Mouse (Mus musculus) lung, postnatal 0 days (tissue): ENCODE data around the gene Gm49321. TPM values are rescaled to one million over a fixed set of nuclear protein-coding genes. Genes with fewer than 3 reads are reported as not detected.

Experiments
- ATAC-seq: fragments of 200-750 bp; cut with Nextera tagmentation; 2 replicates; pipeline ENCODE4 v1.8.0; 2017; ENCODE audit warnings: moderate library complexity
- DNase-seq: peaks from one replicate; pipeline ENCODE4 v3.0.0-alpha.2; 2016; ENCODE audit warnings: low spot score
- H3K27ac ChIP-seq: fragments of 300-500 bp; sonication (generic); 2 replicates; pipeline ENCODE4 v1.5.1; 2014; ENCODE audit warnings: antibody characterized with exemption, mild to moderate bottlenecking, low read length, mixed read lengths
- H3K27me3 ChIP-seq: fragments of 300-500 bp; sonication (generic); replicated peaks from 2 replicates; pipeline ENCODE4 v1.6.1; 2014; ENCODE audit warnings: low read length, mixed read lengths; ENCODE audit not compliant: insufficient read depth
- H3K36me3 ChIP-seq: fragments of 300-500 bp; sonication (generic); 2 replicates; pipeline ENCODE4 v1.6.1; 2014; ENCODE audit warnings: low read length, mixed read lengths; ENCODE audit not compliant: insufficient read depth
- H3K4me1 ChIP-seq: fragments of 300-500 bp; sonication (generic); 2 replicates; pipeline ENCODE4 v1.6.1; 2014; ENCODE audit warnings: antibody characterized with exemption, low read depth, low read length, mixed read lengths; ENCODE audit not compliant: insufficient read depth
- H3K4me2 ChIP-seq: fragments of 300-500 bp; sonication (generic); replicated peaks from 2 replicates; pipeline ENCODE4 v1.6.1; 2014; ENCODE audit warnings: low read depth, mild to moderate bottlenecking, low read length, moderate library complexity, mixed read lengths
- H3K4me3 ChIP-seq: fragments of 300-500 bp; sonication (generic); 2 replicates; pipeline ENCODE4 v1.5.1; 2014; ENCODE audit warnings: low read depth, low read length
- H3K9ac ChIP-seq: fragments of 300-500 bp; sonication (generic); replicated peaks from 2 replicates; pipeline ENCODE4 v1.6.1; 2014; ENCODE audit warnings: low read depth, mild to moderate bottlenecking
- H3K9me3 ChIP-seq: fragments of 300-500 bp; sonication (generic); 2 replicates; pipeline ENCODE4 v1.6.1; 2016; ENCODE audit warnings: low read length, mixed read lengths
- CTCF ChIP-seq: IDR thresholded peaks from 2 replicates; pipeline ENCODE4 v1.5.1; 2016; ENCODE audit warnings: antibody characterized with exemption, mild to moderate bottlenecking
- EP300 ChIP-seq: IDR thresholded peaks from 2 replicates; pipeline ENCODE4 v1.6.1; 2016; ENCODE audit warnings: antibody characterized with exemption, mild to moderate bottlenecking, control low read depth
- WGBS: fragments of 180-500 bp; shearing (Covaris S2); extraction: QIAGEN DNeasy Blood & Tissue Kit; methylation state at CpG from one replicate; pipeline ENCODE4 v1.1.7; 2014; 5-methylcytosine and 5-hydroxymethylcytosine counted together
- polyA plus RNA-seq: library from polyadenylated mRNA; unstranded; fragments of >200 nt; fragmentation: Nextera tagmentation; extraction: Ambion mirVana; gene quantifications from 2 replicates; pipeline ENCODE4 v1.2.1, GENCODE M21; 2015

Gm49321 gene
- polyA plus RNA-seq, 1 experiment from 2014 or later, result 4.3 TPM

- no peak for ATAC-seq
- peaks cover 23% of the 10 kb centered on the region; the same call in 1 of the 2 replicates for H3K27me3 ChIP-seq
- H3K4me3 ChIP-seq, result no peak overlapping the region
Observed at GRCm38 (mm10) chr12:73996906-73997296, 59.4 kb downstream of the Gm49321 start.

GRCm38 (mm10) chr12:73997297-73998127 lies 60.1 kb downstream of the Gm49321 start, which contains the start of gene Syt16:
TSS of gene Syt16 (plus strand) at chr12:73997661.
- no peak for DNase-seq
- H3K4me1 ChIP-seq, result no peaks in the 10 kb centered on the region
- H3K36me3 ChIP-seq, result no peaks in the 10 kb centered on the region
- TF ChIP-seq CTCF, result no peak
- TF ChIP-seq EP300, result no peak
- peak within 1 kb of the TSS; percentile 37 for H3K4me3 ChIP-seq
- no peak for ATAC-seq
- 2% methylated on average over 35 of the region's 67 CpGs for WGBS
- H3K27me3 ChIP-seq, result peaks cover 23% of the 10 kb centered on the region; the same call in 1 of the 2 replicates
- no peaks in the 10 kb centered on the region for H3K9me3 ChIP-seq
- no peak within 1 kb of the TSS for H3K27ac ChIP-seq
- no peak within 1 kb of the TSS for H3K9ac ChIP-seq
- peak within 1 kb of the TSS; percentile 71 for H3K4me2 ChIP-seq

More at GRCm38 (mm10) chr12:73996906-73997296, 59.4 kb downstream of the Gm49321 start:
- WGBS, result 61% methylated on average over 12 of the region's 12 CpGs
- H3K4me2 ChIP-seq, result no peak overlapping the region
- no peak overlapping the region for H3K27ac ChIP-seq
- TF ChIP-seq CTCF (no peak), EP300 (no peak)
- no peaks in the 10 kb centered on the region for H3K9me3 ChIP-seq
- DNase-seq, result no peak
- no peaks in the 10 kb centered on the region for H3K4me1 ChIP-seq
- no peak overlapping the region for H3K9ac ChIP-seq
- no peaks in the 10 kb centered on the region for H3K36me3 ChIP-seq

- H3K4me3 ChIP-seq, result peak overlapping the region; percentile 37; the same call in 1 of the 2 replicates
- 43% methylated on average over 5 of the region's 5 CpGs for WGBS
- H3K9me3 ChIP-seq, result no peaks in the 10 kb centered on the region
- no peaks in the 10 kb centered on the region for H3K36me3 ChIP-seq
- TF ChIP-seq CTCF, result no peak
- TF ChIP-seq EP300, result no peak
- H3K4me2 ChIP-seq, result peak overlapping the region; percentile 71
- H3K9ac ChIP-seq, result no peak overlapping the region
- H3K4me1 ChIP-seq, result no peaks in the 10 kb centered on the region
- peaks cover 23% of the 10 kb centered on the region; the same call in 1 of the 2 replicates for H3K27me3 ChIP-seq
- H3K27ac ChIP-seq, result no peak overlapping the region
- no peak for ATAC-seq
- DNase-seq, result no peak
Observed at GRCm38 (mm10) chr12:73998128-73998456, 60.6 kb downstream of the Gm49321 start.

- TF ChIP-seq CTCF (no peak), EP300 (no peak)
- Histone ChIP-seq H3K4me2 (no peak overlapping the region), H3K27me3 (peaks cover 13% of the 10 kb centered on the region; the same call in 1 of the 2 replicates), H3K36me3 (no peaks in the 10 kb centered on the region), H3K4me3 (no peak overlapping the region), H3K4me1 (no peaks in the 10 kb centered on the region), H3K27ac (no peak overlapping the region), H3K9ac (no peak overlapping the region), H3K9me3 (no peaks in the 10 kb centered on the region)
- 84% methylated on average over 9 of the region's 9 CpGs for WGBS
- DNase-seq (no peak), ATAC-seq (no peak)
Observed at GRCm38 (mm10) chr12:74002449-74002848, 65.0 kb downstream of the Gm49321 start.

GRCm38 (mm10) chr12:74009448-74009911 lies 72.0 kb downstream of the Gm49321 start:
- 23% methylated on average over 8 of the region's 8 CpGs for WGBS
- ATAC-seq (peak; percentile 35), DNase-seq (peak; percentile 65)
- H3K9ac ChIP-seq, result no peak overlapping the region
- H3K9me3 ChIP-seq, result no peaks in the 10 kb centered on the region
- no peak overlapping the region for H3K27ac ChIP-seq
- TF ChIP-seq CTCF (peak; percentile 86), EP300 (no peak)
- H3K36me3 ChIP-seq, result no peaks in the 10 kb centered on the region
- no peak overlapping the region for H3K4me3 ChIP-seq
- no peak overlapping the region for H3K4me2 ChIP-seq
- H3K27me3 ChIP-seq, result no peaks in the 10 kb centered on the region
- no peaks in the 10 kb centered on the region for H3K4me1 ChIP-seq

GRCm38 (mm10) chr12:74013739-74014138 lies 76.3 kb downstream of the Gm49321 start:
- Histone ChIP-seq H3K36me3 (no peaks in the 10 kb centered on the region), H3K4me2 (peak overlapping the region; percentile 44), H3K4me1 (no peaks in the 10 kb centered on the region), H3K9ac (no peak overlapping the region), H3K9me3 (no peaks in the 10 kb centered on the region), H3K27ac (no peak overlapping the region), H3K4me3 (no peak overlapping the region), H3K27me3 (no peaks in the 10 kb centered on the region)
- ATAC-seq, result peak; percentile 80
- peak; percentile 96 for TF ChIP-seq CTCF
- no peak for TF ChIP-seq EP300
- DNase-seq, result peak; percentile 87
- under 1% methylated on average over 6 of the region's 6 CpGs for WGBS
